Mouse (Mus musculus) megakaryocyte, embryonic 14.5 days (primary cell): ENCODE results near the gene Gfi1.

ENCODE experiments used
- FLI1 ChIP-seq: IDR thresholded peaks from 2 replicates; pipeline ENCODE4 v1.6.1; 2012; ENCODE audit warnings: low read length, inconsistent platforms, mixed read lengths
- GATA1 ChIP-seq: IDR thresholded peaks from 3 replicates; pipeline ENCODE4 v1.6.1; 2012; ENCODE audit warnings: mixed read lengths, low read length, inconsistent platforms, borderline replicate concordance

GRCm38 (mm10) chr5:107756072-107756471 lies 30.2 kb upstream of the Gfi1 start:
- TF ChIP-seq FLI1 (no peak), GATA1 (no peak)
